Mouse (Mus musculus): Measurements from ENCODE around the gene 9530068E07Rik. TPM values are rescaled to one million over a fixed set of nuclear protein-coding genes. Genes with fewer than 3 reads are reported as not detected.

Gene 9530068E07Rik
- total RNA-seq, 1 experiment: 55.0 TPM

DNA sequence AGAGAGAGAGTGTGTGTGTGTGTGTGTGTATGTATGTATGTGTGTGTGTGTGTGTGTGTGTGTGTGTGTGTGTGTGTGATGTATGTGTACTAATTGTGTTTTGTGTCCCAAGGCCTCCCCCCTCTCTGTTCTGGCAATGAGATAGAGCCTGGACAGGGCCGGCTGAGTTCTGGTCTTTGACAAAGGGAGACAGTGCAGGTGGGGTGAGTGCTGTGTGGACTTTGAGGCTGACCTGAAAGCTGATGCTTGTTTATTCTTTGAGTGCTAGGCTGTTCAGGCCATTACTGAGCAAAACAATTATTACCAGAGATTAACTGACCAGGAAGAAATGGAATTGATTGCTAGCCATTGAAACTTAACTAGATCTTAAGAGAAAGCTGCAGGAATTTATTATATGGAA lies 6.3 kb downstream of the 9530068E07Rik start:
- no peak overlapping the region for H3K9ac ChIP-seq (ENCODE audit: insufficient read depth, low read depth, low read length, poor library complexity, severe bottlenecking)
- no peaks in the 10 kb centered on the region for H3K9me3 ChIP-seq (ENCODE audit: control insufficient read depth, insufficient read depth, low read depth, low read length)
- in situ Hi-C loops (cut with MboI; ENCODE audit: low sequenced_read_pairs in 2 of 2, unreplicated experiment in 2 of 2): no loop called here
- H3K36me3 ChIP-seq (ENCODE audit: control insufficient read depth, insufficient read depth, low read length, poor library complexity, severe bottlenecking): peaks cover 24% of the 10 kb centered on the region
- no peak for DNase-seq (ENCODE audit: low read depth, low spot score)
- no peak overlapping the region for H3K4me3 ChIP-seq (ENCODE audit: insufficient read depth in 1 of 2, low read depth in 1 of 2, low read length in 2 of 2, poor library complexity in 1 of 2, severe bottlenecking in 1 of 2)
- no peak for TF ChIP-seq ZC3H11A (IDR thresholded peaks at IDR 0.05; ENCODE audit: borderline replicate concordance, low read depth, low read length)
- TF ChIP-seq MAFK (IDR thresholded peaks at IDR 0.05; ENCODE audit: insufficient read depth, low read depth, low read length): no peak
- no peak for TF ChIP-seq CHD2 (IDR thresholded peaks at IDR 0.05; ENCODE audit: low read depth, low read length)
- no peak for TF ChIP-seq ZNF384 (IDR thresholded peaks at IDR 0.05; ENCODE audit: low read depth, low read length)
- no peak for TF ChIP-seq HCFC1 (IDR thresholded peaks at IDR 0.05; ENCODE audit: borderline replicate concordance, insufficient read depth, low read length)
- no peak overlapping the region for H3K27ac ChIP-seq (ENCODE audit: insufficient read depth, low read depth, low read length, poor library complexity, severe bottlenecking)
- H3K4me1 ChIP-seq (ENCODE audit: control insufficient read depth in 2 of 2, insufficient read depth in 2 of 2, low read length in 2 of 2, poor library complexity in 1 of 2): peaks cover 0 to 8% of the 10 kb centered on the region in 2 experiments; a peak in 2 of 4 replicates

GRCm38 (mm10) chr11:52404209-52404608 lies 8.0 kb downstream of the 9530068E07Rik start:
- Histone ChIP-seq H3K9me3 (ENCODE audit: control insufficient read depth, insufficient read depth, low read depth, low read length) (no peaks in the 10 kb centered on the region), H3K4me3 (ENCODE audit: insufficient read depth in 1 of 2, low read depth in 1 of 2, low read length in 2 of 2, poor library complexity in 1 of 2, severe bottlenecking in 1 of 2) (no peak overlapping the region), H3K27ac (ENCODE audit: insufficient read depth, low read depth, low read length, poor library complexity, severe bottlenecking) (no peak overlapping the region), H3K9ac (ENCODE audit: insufficient read depth, low read depth, low read length, poor library complexity, severe bottlenecking) (no peak overlapping the region), H3K36me3 (ENCODE audit: control insufficient read depth, insufficient read depth, low read length, poor library complexity, severe bottlenecking) (peaks cover 29% of the 10 kb centered on the region), H3K4me1 (ENCODE audit: control insufficient read depth in 2 of 2, insufficient read depth in 2 of 2, low read length in 2 of 2, poor library complexity in 1 of 2) (peaks cover 0 to 8% of the 10 kb centered on the region in 2 experiments; a peak in 2 of 4 replicates)
- TF ChIP-seq CHD2 (IDR thresholded peaks at IDR 0.05; ENCODE audit: low read depth, low read length) (no peak), MAFK (IDR thresholded peaks at IDR 0.05; ENCODE audit: insufficient read depth, low read depth, low read length) (no peak), ZNF384 (IDR thresholded peaks at IDR 0.05; ENCODE audit: low read depth, low read length) (no peak), HCFC1 (IDR thresholded peaks at IDR 0.05; ENCODE audit: borderline replicate concordance, insufficient read depth, low read length) (no peak), ZC3H11A (IDR thresholded peaks at IDR 0.05; ENCODE audit: borderline replicate concordance, low read depth, low read length) (no peak)
- in situ Hi-C loops (cut with MboI; ENCODE audit: low sequenced_read_pairs in 2 of 2, unreplicated experiment in 2 of 2): no loop called here
- no peak for DNase-seq (ENCODE audit: low read depth, low spot score)

DNA sequence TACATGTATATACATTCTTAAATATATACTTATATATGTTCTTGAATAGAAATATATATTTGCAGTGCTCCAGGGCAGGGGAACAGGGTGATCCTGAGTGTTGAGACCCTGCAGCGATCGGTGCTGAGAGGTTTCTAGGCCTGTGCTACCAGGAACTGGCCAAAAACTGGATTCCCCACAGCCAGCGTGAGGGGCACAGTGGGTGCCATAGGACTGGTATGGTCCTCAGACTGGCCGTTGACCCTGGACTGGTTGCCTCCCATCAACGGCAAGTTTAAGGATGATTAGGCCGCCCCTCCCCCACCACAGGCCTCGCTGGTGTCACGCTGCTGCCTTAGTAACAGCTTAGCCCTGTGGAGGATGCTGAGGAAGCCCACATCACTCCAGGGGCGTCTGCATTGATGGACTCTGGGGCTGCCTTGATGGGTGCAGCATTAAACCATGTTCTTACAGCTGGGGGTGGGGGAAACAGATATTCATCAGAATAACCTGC lies 9.0 kb downstream of the 9530068E07Rik start:
- Histone ChIP-seq H3K36me3 (ENCODE audit: control insufficient read depth, insufficient read depth, low read length, poor library complexity, severe bottlenecking) (peaks cover 31% of the 10 kb centered on the region), H3K27ac (ENCODE audit: insufficient read depth, low read depth, low read length, poor library complexity, severe bottlenecking) (no peak overlapping the region), H3K4me1 (ENCODE audit: control insufficient read depth in 2 of 2, insufficient read depth in 2 of 2, low read length in 2 of 2, poor library complexity in 1 of 2) (peaks cover 0 to 4% of the 10 kb centered on the region in 2 experiments; a peak in 2 of 4 replicates), H3K9me3 (ENCODE audit: control insufficient read depth, insufficient read depth, low read depth, low read length) (no peaks in the 10 kb centered on the region), H3K4me3 (ENCODE audit: insufficient read depth in 1 of 2, low read depth in 1 of 2, low read length in 2 of 2, poor library complexity in 1 of 2, severe bottlenecking in 1 of 2) (no peak overlapping the region), H3K9ac (ENCODE audit: insufficient read depth, low read depth, low read length, poor library complexity, severe bottlenecking) (no peak overlapping the region)
- in situ Hi-C loops (cut with MboI; ENCODE audit: low sequenced_read_pairs in 2 of 2, unreplicated experiment in 2 of 2): no loop called here
- no peak for DNase-seq (ENCODE audit: low read depth, low spot score)
- TF ChIP-seq MAFK (IDR thresholded peaks at IDR 0.05; ENCODE audit: insufficient read depth, low read depth, low read length): no peak
- TF ChIP-seq CHD2 (IDR thresholded peaks at IDR 0.05; ENCODE audit: low read depth, low read length): no peak

- Histone ChIP-seq H3K9me3 (ENCODE audit: control insufficient read depth, insufficient read depth, low read depth, low read length) (no peaks in the 10 kb centered on the region), H3K27ac (ENCODE audit: insufficient read depth, low read depth, low read length, poor library complexity, severe bottlenecking) (no peak overlapping the region), H3K9ac (ENCODE audit: insufficient read depth, low read depth, low read length, poor library complexity, severe bottlenecking) (no peak overlapping the region), H3K36me3 (ENCODE audit: control insufficient read depth, insufficient read depth, low read length, poor library complexity, severe bottlenecking) (peaks cover 20% of the 10 kb centered on the region), H3K4me1 (ENCODE audit: control insufficient read depth in 2 of 2, insufficient read depth in 2 of 2, low read length in 2 of 2, poor library complexity in 1 of 2) (peaks cover 0 to 3% of the 10 kb centered on the region in 2 experiments; a peak in 1 of 4 replicates), H3K4me3 (ENCODE audit: insufficient read depth in 1 of 2, low read depth in 1 of 2, low read length in 2 of 2, poor library complexity in 1 of 2, severe bottlenecking in 1 of 2) (no peak overlapping the region)
- DNase-seq (ENCODE audit: low read depth, low spot score): no peak
- TF ChIP-seq CHD2 (IDR thresholded peaks at IDR 0.05; ENCODE audit: low read depth, low read length) (no peak), ZNF384 (IDR thresholded peaks at IDR 0.05; ENCODE audit: low read depth, low read length) (no peak), MAFK (IDR thresholded peaks at IDR 0.05; ENCODE audit: insufficient read depth, low read depth, low read length) (no peak), HCFC1 (IDR thresholded peaks at IDR 0.05; ENCODE audit: borderline replicate concordance, insufficient read depth, low read length) (no peak), ZC3H11A (IDR thresholded peaks at IDR 0.05; ENCODE audit: borderline replicate concordance, low read depth, low read length) (no peak)
- in situ Hi-C loops (cut with MboI; ENCODE audit: low sequenced_read_pairs in 2 of 2, unreplicated experiment in 2 of 2): no loop called here
Measured at GRCm38 (mm10) chr11:52409316-52409715, 13.1 kb downstream of the 9530068E07Rik start.

DNA sequence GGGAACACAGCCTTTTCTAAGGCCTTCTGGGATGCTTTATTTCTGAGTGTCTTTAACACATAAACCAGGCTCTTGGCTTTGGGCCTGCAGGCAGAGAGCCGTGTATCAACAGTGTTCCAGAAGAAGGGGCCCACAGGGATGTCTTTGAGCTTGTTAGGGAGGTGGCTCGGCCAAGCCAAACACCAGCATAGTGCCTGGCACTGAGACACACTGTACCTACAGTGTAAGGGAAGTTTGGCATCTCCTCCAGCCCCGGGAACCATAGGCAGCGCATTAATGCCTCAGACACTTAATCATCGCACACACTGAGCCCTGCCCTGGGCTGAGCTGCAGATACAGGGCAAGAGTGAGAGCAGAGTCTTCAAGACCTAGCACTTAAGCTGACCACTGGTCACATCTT lies 22.1 kb downstream of the 9530068E07Rik start:
- in situ Hi-C loops (cut with MboI; ENCODE audit: low sequenced_read_pairs in 2 of 2, unreplicated experiment in 2 of 2): no loop called here
- no peak overlapping the region for H3K4me3 ChIP-seq (ENCODE audit: insufficient read depth in 1 of 2, low read depth in 1 of 2, low read length in 2 of 2, poor library complexity in 1 of 2, severe bottlenecking in 1 of 2)
- peaks cover 0 to 3% of the 10 kb centered on the region in 2 experiments; a peak in 1 of 4 replicates for H3K4me1 ChIP-seq (ENCODE audit: control insufficient read depth in 2 of 2, insufficient read depth in 2 of 2, low read length in 2 of 2, poor library complexity in 1 of 2)
- no peaks in the 10 kb centered on the region for H3K9me3 ChIP-seq (ENCODE audit: control insufficient read depth, insufficient read depth, low read depth, low read length)
- no peaks in the 10 kb centered on the region for H3K36me3 ChIP-seq (ENCODE audit: control insufficient read depth, insufficient read depth, low read length, poor library complexity, severe bottlenecking)
- TF ChIP-seq MAFK (IDR thresholded peaks at IDR 0.05; ENCODE audit: insufficient read depth, low read depth, low read length) (no peak), CHD2 (IDR thresholded peaks at IDR 0.05; ENCODE audit: low read depth, low read length) (no peak), HCFC1 (IDR thresholded peaks at IDR 0.05; ENCODE audit: borderline replicate concordance, insufficient read depth, low read length) (no peak)
- H3K27ac ChIP-seq (ENCODE audit: insufficient read depth, low read depth, low read length, poor library complexity, severe bottlenecking): no peak overlapping the region
- no peak overlapping the region for H3K9ac ChIP-seq (ENCODE audit: insufficient read depth, low read depth, low read length, poor library complexity, severe bottlenecking)
- DNase-seq (ENCODE audit: low read depth, low spot score): no peak
